Mouse (Mus musculus) CD4-positive naive resting alpha-beta T cell, adult 76 days (primary cell): ENCODE results near the gene Tex10. TPM values are rescaled to one million over a fixed set of nuclear protein-coding genes. Genes with fewer than 3 reads are reported as not detected.

ENCODE experiments used
- total RNA-seq: library from RNA; stranded (reverse); gene quantifications from one replicate; pipeline ENCODE4 v1.2.4, GENCODE M21; 2023

Tex10 gene
- 87.4 TPM for total RNA-seq

GRCm38 (mm10) chr4:48472792-48473650, at the start of gene Tex10:
Tex10 (minus strand) TSS chr4:48473459.

Other genes starting within 250 kb of the Tex10 start
- 44.4 TPM for gene Erp44, start 193.9 kb downstream of the Tex10 start, total RNA-seq
- gene Invs, start 193.7 kb downstream of the Tex10 start, total RNA-seq, result 11.2 TPM
- gene Msantd3, start 66.5 kb upstream of the Tex10 start, total RNA-seq, result not detected
- gene Tmeff1, start 111.7 kb upstream of the Tex10 start, total RNA-seq, result not detected
- gene Cavin4, start 190.1 kb upstream of the Tex10 start, total RNA-seq, result not detected